8 mouse cellular contexts compared by ENCODE assay signal in the genomic region with DNA sequence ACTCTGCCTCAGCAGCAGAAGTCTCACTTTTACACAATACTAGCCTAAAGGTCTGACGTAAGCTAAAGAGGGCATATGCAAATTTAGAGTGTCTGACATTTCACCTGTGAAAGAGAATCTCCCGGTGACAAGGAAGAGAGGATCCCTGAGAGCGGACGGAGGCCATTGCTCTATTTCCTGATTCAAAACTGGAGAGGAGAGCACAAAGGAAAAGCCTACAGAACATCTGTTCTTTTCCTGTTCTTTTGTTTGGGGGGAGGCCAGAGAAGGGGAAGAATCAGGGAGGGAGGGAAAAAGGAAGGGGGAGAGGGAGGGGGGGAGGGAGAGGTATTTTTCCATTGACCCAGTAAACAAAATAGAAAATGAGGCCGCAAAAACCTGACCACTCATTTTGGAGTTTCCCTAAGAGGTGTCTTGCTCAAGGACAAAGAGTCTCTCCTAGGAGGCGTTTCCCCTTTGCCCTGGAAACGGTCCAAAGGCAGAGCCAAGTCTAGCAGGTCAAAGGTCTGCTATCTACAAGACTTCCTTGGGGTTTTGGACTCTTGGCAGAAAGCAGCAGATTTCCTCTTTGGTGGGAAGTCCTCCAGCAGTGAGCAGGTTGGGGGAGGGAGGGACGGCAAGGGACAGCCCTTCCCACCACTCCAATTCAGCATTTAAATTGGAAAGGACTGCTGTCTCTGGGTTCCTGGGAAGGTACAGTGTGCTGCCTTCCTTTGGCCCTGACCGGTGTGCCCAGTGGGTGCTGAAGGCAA. TPM values are rescaled to one million over a fixed set of nuclear protein-coding genes. Genes with fewer than 3 reads are reported as not detected.
A peak's percentile ranks its signal among the peaks of the same experiment; 100 is the strongest.
DNase-seq lines count a peak whose midpoint lies in the region; ATAC-seq and TF ChIP-seq lines count a peak whose summit lies in the region.

No protein-coding gene starts in this region.

- DNase-seq in retina, embryonic 14.5 days (ENCODE audit: low spot score): peak; percentile 32
- DNase-seq in retina, postnatal 1 day: no peak
- peak; percentile 19 for DNase-seq in limb, embryonic 14.5 days (ENCODE audit: low spot score)
- DNase-seq in yolk sac, embryonic 10.5 days (ENCODE audit: low spot score): peak; percentile 85
- DNase-seq in frontal cortex, postnatal 25 days (ENCODE audit: low spot score in 2 of 2): no peak
- no peak for DNase-seq in layer of hippocampus, postnatal 14 days (ENCODE audit: low spot score in 2 of 2)

- TF ChIP-seq POLR2A in limb, embryonic 14.5 days (IDR thresholded peaks at IDR 0.05; ENCODE audit: borderline replicate concordance, extremely low read depth, insufficient read depth, insufficient read length): no peak

- H3K27me3 ChIP-seq in heart, embryonic 14.5 days (ENCODE audit: control insufficient read depth, insufficient read depth, low read length): no peaks in the 10 kb centered on the region
- H3K27me3 ChIP-seq in limb, embryonic 14.5 days (ENCODE audit: control insufficient read depth, insufficient read depth, low read length): no peaks in the 10 kb centered on the region

- H3K9me3 ChIP-seq in heart, embryonic 14.5 days (ENCODE audit: control insufficient read depth, low read length): no peaks in the 10 kb centered on the region
- no peaks in the 10 kb centered on the region for H3K9me3 ChIP-seq in limb, embryonic 14.5 days (ENCODE audit: control insufficient read depth, low read length)

- H3K4me1 ChIP-seq in heart, embryonic 14.5 days (ENCODE audit: control insufficient read depth in 2 of 2, insufficient read depth in 2 of 2, low read length in 2 of 2): peaks cover 9 to 14% of the 10 kb centered on the region in 2 experiments; a peak in 3 of 4 replicates
- H3K4me1 ChIP-seq in limb, embryonic 14.5 days (ENCODE audit: control insufficient read depth, insufficient read depth, low read length): peaks cover 10% of the 10 kb centered on the region

- no peak overlapping the region for H3K4me2 ChIP-seq in heart, embryonic 14.5 days (ENCODE audit: low read length)
- no peak overlapping the region for H3K4me2 ChIP-seq in limb, embryonic 14.5 days (replicated peaks; ENCODE audit: low read depth, low read length, severe bottlenecking)

- peak overlapping the region; percentile 68 to 79 for H3K27ac ChIP-seq in heart, embryonic 14.5 days (replicated peaks in 1 of 2; ENCODE audit: control insufficient read depth in 1 of 2, insufficient read depth in 1 of 2, low read depth in 2 of 2, low read length in 2 of 2)
- H3K27ac ChIP-seq in limb, embryonic 14.5 days (replicated peaks; ENCODE audit: low read depth, low read length): no peak overlapping the region

- H3K9ac ChIP-seq in heart, embryonic 14.5 days (ENCODE audit: low read length): no peak overlapping the region
- H3K9ac ChIP-seq in limb, embryonic 14.5 days (ENCODE audit: low read depth, low read length, severe bottlenecking): no peak overlapping the region

- H3K4me3 ChIP-seq in heart, embryonic 14.5 days (ENCODE audit: control insufficient read depth in 1 of 2, insufficient read depth in 1 of 2, low read depth in 1 of 2, low read length in 2 of 2): no peak overlapping the region
- no peak overlapping the region for H3K4me3 ChIP-seq in limb, embryonic 14.5 days (replicated peaks; ENCODE audit: low read length)

- peak; percentile 61; the same call in 1 of the 2 replicates for ATAC-seq in heart, embryonic 14.5 days (ENCODE audit: insufficient number of reproducible peaks, insufficient read depth, low FRiP score, low read depth)
- ATAC-seq in limb, embryonic 14.5 days (ENCODE audit: low FRiP score, low read depth): no peak
- ATAC-seq in erythroblast, adult 5-6 weeks (replicated peaks; ENCODE audit: low FRiP score, poor library complexity, severe bottlenecking): no peak

- WGBS in heart, embryonic 14.5 days: 59% methylated on average over 9 of the region's 9 CpGs
- WGBS in limb, embryonic 14.5 days: 74% methylated on average over 9 of the region's 9 CpGs

- H3K36me3 ChIP-seq in heart, embryonic 14.5 days (ENCODE audit: control insufficient read depth, insufficient read depth, low read length): no peaks in the 10 kb centered on the region
- no peaks in the 10 kb centered on the region for H3K36me3 ChIP-seq in limb, embryonic 14.5 days (ENCODE audit: control insufficient read depth, insufficient read depth, low read length)

RNA-seq across cellular contexts. Expression of gene Enc1, which starts 54.4 kb away (rescaled TPM):
- 3.5 and 5.1 TPM in 2 replicates for polyA plus RNA-seq in heart, embryonic 14.5 days (2014; fragmentation: Nextera tagmentation; extraction: Ambion mirVana)
- polyA plus RNA-seq in limb, embryonic 14.5 days (2012; rRNA removed): 33.5 and 40.7 TPM in 2 replicates
- 8.9 and 12.1 TPM in 2 replicates for polyA plus RNA-seq in limb, embryonic 14.5 days (2014; fragmentation: Nextera tagmentation; extraction: Ambion mirVana)
- 100 to 1,000 TPM; 582 to 626 TPM for total RNA-seq in layer of hippocampus, postnatal 14 days (2021)
- 0.21 TPM in 1 of 2 replicates, not detected in the other for total RNA-seq in erythroblast, adult 5-6 weeks (2015; ENCODE audit: low replicate concordance)
- total RNA-seq in erythroblast, adult 5-6 weeks (2017; ENCODE audit: low replicate concordance): 0.17 and 0.56 TPM in 2 replicates

Comparison
In these comparisons a context has a peak if more than half of its experiments do, and no peak if none do; other contexts are left out.
1. DNase-seq: peak in retina, embryonic 14.5 days (single experiment), limb, embryonic 14.5 days (single experiment) and yolk sac, embryonic 10.5 days (single experiment); none in retina, postnatal 1 day (single experiment), frontal cortex, postnatal 25 days (0 of 2) and layer of hippocampus, postnatal 14 days (0 of 2).
2. RNA of gene Enc1, which starts 54.4 kb away (total RNA-seq): 582 to 626 TPM in layer of hippocampus, postnatal 14 days; 0.17 to 0.56 TPM in erythroblast, adult 5-6 weeks; every median in the first group is over 100 times any median in the second.